Comparison of ENCODE assay signal across 8 mouse cellular contexts in the genomic region with DNA sequence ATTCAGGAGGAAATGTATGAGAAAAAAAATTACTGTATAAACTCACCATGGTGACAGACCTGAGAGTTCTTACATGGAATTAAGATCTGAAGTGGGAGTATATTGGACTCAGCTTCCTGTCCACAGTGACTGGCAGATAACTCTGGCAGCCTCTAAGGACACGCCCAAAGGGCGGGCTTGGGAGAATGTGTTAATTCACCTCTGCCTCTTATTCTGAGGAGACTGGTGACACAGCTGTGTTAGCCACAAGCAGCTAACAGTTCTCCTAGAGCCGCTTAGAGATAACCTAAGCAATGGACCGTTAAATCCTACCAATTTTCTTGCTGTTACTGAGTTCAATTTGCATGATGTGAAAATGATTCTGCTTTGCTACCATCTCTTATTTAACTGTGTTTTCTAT.
DNase-seq lines count a peak whose midpoint lies in the region; TF ChIP-seq lines count a peak whose summit lies in the region.

No protein-coding gene starts in this region.

- no peak overlapping the region for H3K4me3 ChIP-seq in liver, adult 2 months (ENCODE audit: insufficient read depth, low read depth, low read length)

- intact Hi-C loops in left cerebral cortex, postnatal 36 days (cut with DNase I) = no loop called here

- H3K9ac ChIP-seq in liver, adult 2 months (ENCODE audit: low read depth, low read length) = no peak overlapping the region

- no peak overlapping the region for H3K27ac ChIP-seq in liver, adult 2 months (replicated peaks; ENCODE audit: insufficient read depth, low read depth, low read length)

- no peaks in the 10 kb centered on the region; the same call in 1 of the 2 replicates for H3K79me2 ChIP-seq in liver, adult 2 months (ENCODE audit: control insufficient read depth, insufficient read depth, low read length)

- H3K36me3 ChIP-seq in liver, adult 2 months (ENCODE audit: control insufficient read depth, insufficient read depth, low read length) = peaks cover 38% of the 10 kb centered on the region
- H3K36me3 ChIP-seq in splenic B cell, adult 2 months (ENCODE audit: control insufficient read depth, insufficient read depth, low read length, poor library complexity, severe bottlenecking) = peaks cover 15% of the 10 kb centered on the region

- 72% methylated on average over 4 of the region's 4 CpGs for WGBS in liver, adult 2 months

- H3K4me1 ChIP-seq in liver, adult 2 months (ENCODE audit: control insufficient read depth, insufficient read depth, low read length) = peaks cover 3% of the 10 kb centered on the region; the same call in 1 of the 2 replicates

- TF ChIP-seq CTCF in liver, adult 2 months (IDR thresholded peaks at IDR 0.05; ENCODE audit: low read depth, low read length) = no peak

- H3K27me3 ChIP-seq in liver, adult 2 months (ENCODE audit: control insufficient read depth, insufficient read depth, low read length) = no peaks in the 10 kb centered on the region
- H3K27me3 ChIP-seq in splenic B cell, adult 2 months (ENCODE audit: control insufficient read depth, insufficient read depth, low read length, poor library complexity, severe bottlenecking) = no peaks in the 10 kb centered on the region

- DNase-seq in adrenal gland, postnatal 36 days = peak; percentile 22 to 23
- DNase-seq in adrenal gland, postnatal 25 days = no peak
- DNase-seq in ES-CJ7 (ENCODE audit: low read depth, low spot score) = peak; percentile 39
- peak; percentile 96 for DNase-seq in heart, adult 11 months
- peak; percentile 25 for DNase-seq in liver, adult 2 months (ENCODE audit: extremely low read depth, low read depth, low spot score)
- peak; percentile 30 for DNase-seq in splenic B cell, adult 2 months (ENCODE audit: low read depth, low spot score)
- no peak for DNase-seq in ovary, postnatal 10 days (ENCODE audit: low spot score)
- no peak for DNase-seq in left cerebral cortex, postnatal 36 days (ENCODE audit: low spot score in 2 of 2)

- TF ChIP-seq POLR2A in liver, adult 2 months (IDR thresholded peaks at IDR 0.05; ENCODE audit: extremely low read depth, insufficient read depth, low read length) = no peak

Comparison
In these comparisons a context has a peak if more than half of its experiments do, and no peak if none do; other contexts are left out.
1. DNase-seq: peak in adrenal gland, postnatal 36 days (2 of 2), ES-CJ7 (single experiment), heart, adult 11 months (single experiment), liver, adult 2 months (single experiment) and splenic B cell, adult 2 months (single experiment); none in adrenal gland, postnatal 25 days (single experiment), ovary, postnatal 10 days (single experiment) and left cerebral cortex, postnatal 36 days (0 of 2).